Mouse (Mus musculus): Measurements from ENCODE around the gene Olfr19.
"Not testable (repeated sequence)": the region's sequence is repeated elsewhere in the genome, so short reads cannot be mapped to it uniquely, and the experiment has no call there.

Olfr19 gene

GRCm38 (mm10) chr16:16676305-16676704 lies at the start of gene Olfr19:
Gene Olfr19, minus strand, starts transcription at chr16:16676405.
- no peak for DNase-seq (ENCODE audit: low spot score in 2 of 2)

- DNase-seq (ENCODE audit: low spot score in 2 of 2), result no peak
Measured at GRCm38 (mm10) chr16:16684975-16685374, 8.8 kb upstream of the Olfr19 start.

GRCm38 (mm10) chr16:16684053-16684452 lies 7.8 kb upstream of the Olfr19 start:
- no peak for DNase-seq (ENCODE audit: low spot score in 2 of 2)

GRCm38 (mm10) chr16:16664994-16665393 lies 11.2 kb downstream of the Olfr19 start:
- DNase-seq (ENCODE audit: low spot score in 2 of 2), result no peak

GRCm38 (mm10) chr16:16664516-16664915 lies 11.7 kb downstream of the Olfr19 start:
- not testable (repeated sequence) for DNase-seq (ENCODE audit: low spot score in 2 of 2)

- no peak for DNase-seq (ENCODE audit: low spot score in 2 of 2)
Measured at GRCm38 (mm10) chr16:16645148-16645547, 31.1 kb downstream of the Olfr19 start.

GRCm38 (mm10) chr16:16633730-16634129 lies 42.5 kb downstream of the Olfr19 start:
- DNase-seq (ENCODE audit: low spot score in 2 of 2), result no peak
